Mouse (Mus musculus): Measurements from ENCODE around the gene Exosc5.

The Exosc5 gene

DNA sequence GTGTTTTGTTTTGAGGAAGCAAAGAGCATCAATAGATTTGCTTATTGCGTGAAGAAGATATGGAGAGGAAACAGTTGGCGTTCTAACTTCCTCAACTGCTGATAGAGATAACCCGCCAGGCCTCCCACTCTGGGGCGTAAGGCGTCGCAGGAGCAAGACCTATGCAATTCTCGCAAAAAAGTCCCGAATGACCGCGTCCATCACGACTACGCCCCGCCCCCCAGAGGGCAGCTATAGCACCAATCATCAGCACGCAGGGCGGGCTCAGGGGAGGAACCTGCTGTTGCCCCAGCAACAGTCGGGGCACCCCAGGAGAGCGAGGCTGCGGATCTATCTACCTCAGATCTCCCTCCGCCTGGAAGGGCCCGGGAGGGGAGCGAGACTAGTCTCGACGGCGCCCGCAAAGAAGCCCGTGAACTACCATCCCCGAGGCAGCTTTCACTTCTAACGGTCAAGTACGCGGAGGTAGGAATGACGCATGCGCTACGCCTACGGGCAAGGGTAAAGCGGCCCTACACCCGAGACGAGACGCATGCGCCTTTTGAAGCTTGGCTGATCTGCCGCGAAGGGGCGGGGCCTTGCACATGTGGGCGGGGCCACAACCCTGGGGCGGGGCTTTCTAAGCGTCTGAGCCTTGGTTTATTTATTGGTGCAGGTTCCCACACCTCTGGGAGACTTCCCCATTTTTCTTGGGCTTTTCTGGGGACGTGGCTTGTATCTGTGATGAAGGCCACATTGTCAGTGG lies 21.7 kb downstream of the Exosc5 start, which contains the start of gene B9d2:
B9d2 (plus strand) TSS at position 267 of the 745 bp plus-strand sequence.
- peak; percentile 92 for DNase-seq

- DNase-seq: no peak
Observed at GRCm38 (mm10) chr7:25681341-25682231, 22.6 kb downstream of the Exosc5 start.

DNA sequence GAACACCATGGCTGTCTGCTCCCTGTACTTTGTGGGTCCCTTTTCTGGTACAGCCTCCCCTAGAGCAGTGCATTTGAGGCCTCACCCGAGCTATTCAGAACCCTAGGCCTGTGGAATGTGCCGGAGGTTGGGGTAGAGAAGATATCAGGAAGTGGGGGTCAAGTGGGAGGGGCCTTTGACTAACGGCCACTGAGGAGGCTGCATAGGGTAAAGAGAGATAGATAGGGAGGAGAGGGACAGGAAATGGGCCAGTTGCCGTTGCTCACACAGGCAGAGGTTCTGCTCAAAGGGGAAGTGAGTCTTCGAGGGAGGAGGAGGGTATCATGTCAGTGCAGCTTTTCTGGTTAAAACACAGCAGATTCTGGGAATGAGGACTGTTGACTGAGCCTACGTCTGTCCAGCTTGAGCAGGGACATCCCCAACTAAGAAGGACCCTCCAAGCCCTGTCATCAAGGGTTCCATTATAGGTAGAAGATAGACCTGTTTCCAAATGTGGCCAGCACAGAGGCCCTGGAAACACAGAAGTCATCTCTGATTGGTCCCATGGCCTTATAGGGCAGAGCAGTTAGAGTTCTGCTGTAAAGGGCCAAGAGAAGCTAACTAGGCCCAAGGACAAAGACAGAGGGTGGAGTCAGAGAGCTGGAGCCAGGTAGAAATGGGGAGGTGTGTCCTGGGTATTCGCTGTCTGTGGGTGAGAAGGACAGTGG lies 24.7 kb downstream of the Exosc5 start:
- DNase-seq: no peak

GRCm38 (mm10) chr7:25684659-25685058 lies 25.7 kb downstream of the Exosc5 start:
- no peak for DNase-seq

- no peak for DNase-seq
Observed at GRCm38 (mm10) chr7:25685926-25686470, 27.0 kb downstream of the Exosc5 start.

- peak; percentile 46 for DNase-seq
Observed at GRCm38 (mm10) chr7:25686680-25687531, 27.9 kb downstream of the Exosc5 start, which contains the start of gene Tgfb1. Gene Tgfb1, plus strand, starts transcription at chr7:25687002.

DNA sequence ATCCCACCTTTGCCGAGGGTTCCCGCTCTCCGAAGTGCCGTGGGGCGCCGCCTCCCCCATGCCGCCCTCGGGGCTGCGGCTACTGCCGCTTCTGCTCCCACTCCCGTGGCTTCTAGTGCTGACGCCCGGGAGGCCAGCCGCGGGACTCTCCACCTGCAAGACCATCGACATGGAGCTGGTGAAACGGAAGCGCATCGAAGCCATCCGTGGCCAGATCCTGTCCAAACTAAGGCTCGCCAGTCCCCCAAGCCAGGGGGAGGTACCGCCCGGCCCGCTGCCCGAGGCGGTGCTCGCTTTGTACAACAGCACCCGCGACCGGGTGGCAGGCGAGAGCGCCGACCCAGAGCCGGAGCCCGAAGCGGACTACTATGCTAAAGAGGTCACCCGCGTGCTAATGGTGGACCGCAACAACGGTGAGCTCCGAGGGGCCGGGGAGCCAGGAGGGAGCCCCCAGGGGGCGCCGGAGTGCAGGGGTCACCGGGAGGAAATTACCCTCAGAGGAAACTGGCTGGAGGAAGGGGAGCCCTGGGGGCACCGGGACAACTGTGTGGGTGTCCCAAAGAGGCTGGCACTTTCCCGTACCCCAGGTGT lies 28.9 kb downstream of the Exosc5 start:
- no peak for DNase-seq

- DNase-seq: no peak
Observed at GRCm38 (mm10) chr7:25688810-25689586, 30.0 kb downstream of the Exosc5 start.

DNA sequence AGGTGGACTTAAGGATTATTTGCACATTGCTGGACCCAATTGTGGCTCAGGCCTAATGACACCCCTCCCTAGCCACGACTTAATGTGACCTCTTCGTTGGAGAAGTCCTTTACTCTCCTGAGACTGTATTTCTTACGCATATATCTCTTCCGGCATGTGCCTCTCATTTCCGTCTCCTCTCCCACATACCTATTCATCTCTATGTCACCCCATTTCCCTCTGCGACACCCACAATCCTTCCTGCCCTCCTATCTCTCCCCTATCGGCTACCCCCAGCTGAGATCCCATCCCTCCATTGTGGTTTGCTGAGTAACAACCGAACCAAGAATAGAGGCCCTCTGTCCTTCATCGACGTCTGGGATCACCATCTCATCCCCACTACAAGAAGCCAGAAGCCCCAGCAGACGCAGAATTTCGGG lies 30.6 kb downstream of the Exosc5 start:
- DNase-seq: no peak

- DNase-seq: no peak
Observed at GRCm38 (mm10) chr7:25690051-25690450, 31.1 kb downstream of the Exosc5 start.

GRCm38 (mm10) chr7:25694104-25694503 lies 35.1 kb downstream of the Exosc5 start:
- DNase-seq: no peak

DNA sequence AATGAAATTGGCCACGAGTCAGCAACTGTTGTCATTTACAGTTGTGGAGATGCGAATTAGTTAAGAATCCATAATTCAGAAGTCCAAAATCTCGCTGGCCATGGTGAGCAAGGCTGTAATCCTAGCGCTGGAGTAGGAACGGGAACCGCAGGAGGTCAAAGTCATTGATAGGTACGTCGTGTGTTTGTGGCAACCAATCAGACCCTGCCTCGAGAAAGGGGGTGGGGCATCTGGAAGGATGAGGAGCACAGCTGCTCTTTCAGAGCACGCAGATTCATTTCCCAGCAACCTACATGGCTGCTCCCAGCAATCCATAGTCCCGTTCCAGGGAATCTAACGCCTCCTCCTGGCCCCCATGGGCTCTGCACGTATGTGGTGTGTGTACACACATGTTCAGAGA lies 40.9 kb downstream of the Exosc5 start:
- no peak for DNase-seq

GRCm38 (mm10) chr7:25700732-25701131 lies 41.8 kb downstream of the Exosc5 start:
- DNase-seq: no peak

DNA sequence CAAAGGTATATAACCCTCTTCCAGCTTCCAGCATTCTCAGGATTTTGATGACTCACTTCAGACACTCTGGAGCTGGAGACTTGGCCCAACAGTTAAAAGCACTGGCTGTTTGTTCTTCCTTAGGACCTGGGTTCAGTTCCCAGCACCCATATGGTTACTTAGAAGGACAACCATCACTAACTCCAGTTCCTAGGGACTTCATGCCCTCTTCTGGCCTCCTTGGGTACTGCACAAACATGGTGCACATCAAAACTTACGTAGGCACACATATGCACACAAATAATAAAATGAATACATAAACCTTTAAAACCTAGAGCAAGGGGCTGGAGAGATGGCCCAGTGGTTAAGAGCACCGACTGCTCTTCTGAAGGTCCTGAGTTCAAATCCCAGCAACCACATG lies 43.4 kb downstream of the Exosc5 start:
- no peak for DNase-seq

DNA sequence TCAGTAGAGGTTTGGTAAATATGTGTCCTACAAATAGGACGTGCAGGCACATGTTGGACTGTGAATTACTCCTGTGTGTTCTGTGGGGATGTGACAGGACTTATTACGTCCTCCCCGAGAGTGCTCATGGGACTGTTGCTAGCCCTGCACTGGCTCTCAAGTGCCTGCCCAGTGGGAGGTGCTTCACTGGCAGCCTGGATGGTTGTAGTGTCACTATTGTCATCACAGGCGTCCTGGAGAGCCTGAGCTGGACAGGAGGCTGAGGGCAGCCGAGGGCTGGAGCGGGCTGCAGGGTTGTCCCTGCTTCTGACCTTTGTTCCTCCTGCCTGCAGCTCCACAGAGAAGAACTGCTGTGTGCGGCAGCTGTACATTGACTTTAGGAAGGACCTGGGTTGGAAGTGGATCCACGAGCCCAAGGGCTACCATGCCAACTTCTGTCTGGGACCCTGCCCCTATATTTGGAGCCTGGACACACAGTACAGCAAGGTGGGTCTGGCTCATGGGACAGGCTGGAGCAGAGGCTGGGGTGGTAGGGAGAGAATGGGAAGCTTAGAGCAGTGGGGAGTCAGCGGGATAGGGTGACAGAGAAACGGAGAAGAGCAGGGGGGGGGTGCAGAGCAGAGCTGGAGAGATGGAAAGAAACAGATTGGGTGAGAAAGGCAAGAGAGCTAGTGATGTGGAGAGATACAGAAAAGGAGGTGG lies 45.0 kb downstream of the Exosc5 start:
- DNase-seq: no peak

DNA sequence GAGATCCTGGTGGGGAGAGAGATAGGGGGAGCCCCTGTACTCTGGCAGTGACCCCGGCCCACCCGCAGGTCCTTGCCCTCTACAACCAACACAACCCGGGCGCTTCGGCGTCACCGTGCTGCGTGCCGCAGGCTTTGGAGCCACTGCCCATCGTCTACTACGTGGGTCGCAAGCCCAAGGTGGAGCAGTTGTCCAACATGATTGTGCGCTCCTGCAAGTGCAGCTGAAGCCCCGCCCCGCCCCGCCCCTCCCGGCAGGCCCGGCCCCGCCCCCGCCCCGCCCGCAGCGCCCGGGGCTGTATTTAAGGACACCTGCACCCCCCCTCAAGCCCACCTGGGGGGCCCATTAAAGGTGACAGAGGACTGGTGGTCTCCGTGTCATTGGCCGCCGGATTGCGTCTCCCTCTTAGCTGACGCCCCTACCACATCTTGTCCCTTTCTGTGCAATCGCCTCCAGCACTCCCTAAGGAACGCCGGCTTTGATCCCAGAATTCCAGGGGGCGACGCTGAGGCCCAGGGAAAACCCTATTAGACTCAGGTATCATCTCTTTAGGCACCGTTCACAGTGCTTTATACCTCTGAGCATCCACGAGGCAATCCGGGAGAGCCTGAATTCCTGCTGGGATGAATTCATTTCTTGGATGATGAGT lies 45.9 kb downstream of the Exosc5 start:
- peak; percentile 45 for DNase-seq

- no peak for DNase-seq
Observed at GRCm38 (mm10) chr7:25705801-25706251, 46.9 kb downstream of the Exosc5 start.

- DNase-seq: no peak
Observed at GRCm38 (mm10) chr7:25706578-25707170, 47.7 kb downstream of the Exosc5 start.
